Mouse (Mus musculus): ENCODE results near the gene Atg16l1. TPM values are rescaled to one million over a fixed set of nuclear protein-coding genes. Genes with fewer than 3 reads are reported as not detected.

Gene Atg16l1
- total RNA-seq, 4 experiments from 2014 or later = 61.4 to 72.4 (median 68.5) TPM

DNA sequence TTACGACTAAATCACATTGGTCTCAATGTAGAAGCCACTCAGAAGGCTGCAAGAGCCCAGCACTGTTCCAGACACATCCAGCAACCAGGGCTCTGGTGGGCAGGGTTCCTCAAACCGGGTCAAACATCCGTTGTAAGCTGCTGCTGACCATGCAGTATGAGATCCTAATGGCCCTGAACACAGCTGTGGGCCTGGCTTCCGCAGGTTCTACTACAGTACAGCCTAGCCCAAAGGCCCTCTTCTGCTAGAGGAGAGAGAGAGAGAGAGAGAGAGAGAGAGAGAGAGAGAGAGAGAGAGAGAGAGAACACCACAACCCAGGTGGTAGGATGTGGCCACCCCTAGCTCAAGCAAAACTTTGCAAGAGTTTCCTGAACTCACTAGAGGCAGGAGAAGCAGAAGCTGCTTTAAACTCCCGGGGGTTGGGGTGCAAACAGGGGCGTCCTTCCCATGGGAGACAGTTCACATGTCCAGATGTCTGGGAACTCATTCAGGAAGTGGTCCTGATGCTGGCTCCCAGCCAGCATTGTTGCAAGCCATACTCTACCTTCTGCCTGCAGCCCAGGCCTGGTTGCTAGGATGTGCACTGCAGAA, 74.0 kb downstream of the Atg16l1 start:
- DNase-seq (ENCODE audit: low spot score in 2 of 2) = no peak

DNA sequence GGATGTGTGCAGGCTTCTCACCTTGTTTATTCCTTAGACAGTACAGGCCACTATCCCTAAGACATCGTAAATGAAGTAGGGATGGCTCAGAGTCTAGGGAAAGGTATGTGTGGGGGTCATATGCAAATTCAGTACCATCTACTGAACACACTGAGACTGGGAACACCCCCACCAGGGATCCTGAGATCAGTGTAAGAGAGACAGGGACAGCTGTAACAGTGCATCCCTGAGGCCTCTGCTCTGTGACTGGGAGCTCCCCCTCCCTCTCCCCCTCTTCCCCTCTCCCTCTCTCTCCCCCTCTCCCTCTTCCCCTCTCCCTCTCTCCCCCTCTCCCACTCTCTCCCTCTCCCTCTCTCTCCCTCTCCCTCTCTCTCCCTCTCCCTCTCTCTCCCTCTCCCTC, 80.8 kb downstream of the Atg16l1 start:
- no peak for DNase-seq (ENCODE audit: low spot score in 2 of 2)

DNA sequence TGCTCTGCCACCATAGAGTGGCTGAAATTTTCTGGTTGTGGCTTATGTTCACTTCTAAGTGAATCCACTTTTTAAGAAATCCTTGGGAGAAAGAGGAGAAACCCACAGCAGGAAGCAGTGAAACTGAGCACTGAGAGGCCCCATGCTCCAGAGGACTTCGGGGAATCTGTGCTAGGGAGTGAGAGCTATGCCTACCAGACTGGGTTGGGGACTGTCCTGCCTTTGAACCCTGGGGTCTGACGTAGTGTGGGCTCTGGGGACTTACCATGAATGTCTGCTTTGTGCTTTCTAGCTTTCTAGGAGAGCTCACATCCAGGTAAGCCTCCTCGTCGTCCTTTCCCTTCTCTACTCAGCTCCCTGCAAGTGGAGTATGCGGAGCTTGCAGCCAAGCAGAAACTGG, 81.3 kb downstream of the Atg16l1 start:
- no peak for DNase-seq (ENCODE audit: low spot score in 2 of 2)

DNA sequence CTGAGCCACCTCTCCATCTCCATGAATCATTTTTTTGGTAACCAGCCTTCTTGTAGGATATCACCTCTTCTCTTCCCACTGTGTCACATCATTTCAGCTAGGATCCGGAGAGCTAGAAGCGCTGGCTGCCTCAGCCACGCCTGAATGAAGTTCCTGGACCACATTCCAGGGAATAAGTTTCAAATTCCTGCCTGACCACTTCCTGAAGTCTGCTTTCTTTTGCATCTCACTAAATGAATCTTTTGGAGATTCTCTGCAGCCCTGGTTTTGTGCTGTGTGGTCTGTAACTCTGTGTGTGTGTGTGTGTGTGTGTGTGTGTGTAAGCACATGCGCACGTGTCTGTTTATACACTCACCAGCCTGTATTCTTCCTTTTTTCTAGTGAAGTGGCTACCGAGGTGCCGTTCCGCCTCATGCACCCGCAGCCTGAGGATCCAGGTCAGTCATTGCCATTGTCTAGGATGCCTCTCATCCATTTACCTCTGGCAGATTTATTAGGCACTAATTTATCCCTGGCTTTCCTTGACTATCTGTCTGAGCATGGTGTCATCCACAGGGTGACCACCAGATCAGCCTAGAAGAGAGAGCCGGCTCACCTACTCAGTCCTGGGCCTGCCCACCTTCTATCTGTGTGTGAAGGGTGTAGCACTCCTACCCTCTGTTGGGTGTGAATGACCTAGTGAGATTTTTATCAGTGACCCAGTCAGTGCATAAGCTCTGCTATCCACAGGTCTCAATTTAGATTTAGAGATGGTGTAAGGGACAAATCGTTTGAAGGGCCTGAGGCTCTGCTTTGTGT, 84.9 kb downstream of the Atg16l1 start:
- DNase-seq (ENCODE audit: low spot score in 2 of 2) = no peak

Other genes with a start within 250 kb of the Atg16l1 start
- gene Neu2, start 246.0 kb upstream of the Atg16l1 start, total RNA-seq (2022) = 1 to 10 TPM; 6.7 to 8.0 (median 7.6) TPM
- 100 to 1,000 TPM; 351 to 426 (median 388) TPM for gene Ngef, start 182.0 kb upstream of the Atg16l1 start, total RNA-seq (2022)
- 10 to 100 TPM; 21.6 to 40.6 (median 29.6) TPM for gene Inpp5d, start 135.6 kb upstream of the Atg16l1 start, total RNA-seq (2022)
- 1 to 10 TPM; 1.7 to 2.4 (median 1.9) TPM for gene Sag, start 47.8 kb downstream of the Atg16l1 start, total RNA-seq (2022)
- gene Dgkd, start 97.4 kb downstream of the Atg16l1 start, total RNA-seq (2022) = 10 to 100 TPM; 83.1 to 97.4 (median 89.4) TPM